Mouse (Mus musculus): ENCODE measurements around the gene Map3k7cl.

Gene Map3k7cl

GRCm38 (mm10) chr16:87635841-87636240, 82.7 kb downstream of the Map3k7cl start:
- intact Hi-C loops (cut with DNase I) = no loop called here

GRCm38 (mm10) chr16:87638098-87638497, 85.0 kb downstream of the Map3k7cl start:
- intact Hi-C loops (cut with DNase I) = no loop called here

- intact Hi-C loops (cut with DNase I) = no loop called here
Measured at GRCm38 (mm10) chr16:87642234-87642633, 89.1 kb downstream of the Map3k7cl start.

GRCm38 (mm10) chr16:87644111-87644770, 91.1 kb downstream of the Map3k7cl start:
- intact Hi-C loops (cut with DNase I) = no loop called here
